Mouse (Mus musculus) MEL (cell line): Measurements from ENCODE around the gene Vta1.

Source experiments
- CHD1 ChIP-seq: IDR thresholded peaks from 2 replicates; pipeline ENCODE4 v1.6.1; 2012; ENCODE audit warnings: low read depth, mild to moderate bottlenecking, inconsistent platforms, low read length, improper control_type of control experiment
- CTCF ChIP-seq, 3 experiments: IDR thresholded peaks in 2 of 3; conservative IDR thresholded peaks in 1 of 3; 2 replicates each; pipeline ENCODE4 v1.5.1; 2011 to 2012; ENCODE audit warnings: low read length in 3 of 3, low read depth in 2 of 3, mild to moderate bottlenecking in 2 of 3, improper control_type of control experiment in 1 of 3, inconsistent platforms in 1 of 3, mixed read lengths in 1 of 3, moderate library complexity in 1 of 3; ENCODE audit not compliant: control insufficient read depth in 1 of 3, insufficient read depth in 1 of 3, poor library complexity in 1 of 3, severe bottlenecking in 1 of 3
- ETS1 ChIP-seq: IDR thresholded peaks from 2 replicates; pipeline ENCODE4 v1.6.1; 2012; ENCODE audit warnings: low read depth, mild to moderate bottlenecking, inconsistent platforms, low read length, improper control_type of control experiment, moderate library complexity
- JUND ChIP-seq: IDR thresholded peaks from 2 replicates; pipeline ENCODE4 v1.6.1; 2011; ENCODE audit warnings: low read depth, mild to moderate bottlenecking, improper control_type of control experiment, low read length
- MAFK ChIP-seq: IDR thresholded peaks from 2 replicates; pipeline ENCODE4 v1.6.1; 2011; ENCODE audit warnings: low read depth, mild to moderate bottlenecking, low read length, improper control_type of control experiment, borderline replicate concordance
- MAX ChIP-seq: IDR thresholded peaks from 2 replicates; pipeline ENCODE4 v1.6.1; 2011; ENCODE audit warnings: low read length, improper control_type of control experiment
- MAZ ChIP-seq: IDR thresholded peaks from 2 replicates; pipeline ENCODE4 v1.6.1; 2012; ENCODE audit warnings: low read depth, mild to moderate bottlenecking, inconsistent platforms, low read length, improper control_type of control experiment
- NRF1 ChIP-seq: IDR thresholded peaks from 2 replicates; pipeline ENCODE4 v1.6.1; 2014; ENCODE audit warnings: low read depth, mild to moderate bottlenecking, inconsistent platforms, low read length, improper control_type of control experiment, moderate library complexity; ENCODE audit not compliant: poor library complexity, insufficient read depth, severe bottlenecking
- POLR2A ChIP-seq, 2 experiments: IDR thresholded peaks; 2 replicates each; pipeline ENCODE4 v1.6.1; 2011 to 2012; ENCODE audit warnings: low read length in 2 of 2, mild to moderate bottlenecking in 2 of 2, control low read depth in 1 of 2, improper control_type of control experiment in 1 of 2, low read depth in 1 of 2, moderate library complexity in 1 of 2; ENCODE audit not compliant: control insufficient read depth in 1 of 2, insufficient read depth in 1 of 2, poor library complexity in 1 of 2
- TAL1 ChIP-seq: IDR thresholded peaks from 2 replicates; pipeline ENCODE4 v1.6.1; 2012; ENCODE audit warnings: mild to moderate bottlenecking, inconsistent platforms, low read length, moderate library complexity, mixed read lengths
- USF1 ChIP-seq: IDR thresholded peaks from 2 replicates; pipeline ENCODE4 v1.6.1; 2014; ENCODE audit warnings: low read depth, mild to moderate bottlenecking, inconsistent platforms, low read length, improper control_type of control experiment, moderate library complexity

DNA sequence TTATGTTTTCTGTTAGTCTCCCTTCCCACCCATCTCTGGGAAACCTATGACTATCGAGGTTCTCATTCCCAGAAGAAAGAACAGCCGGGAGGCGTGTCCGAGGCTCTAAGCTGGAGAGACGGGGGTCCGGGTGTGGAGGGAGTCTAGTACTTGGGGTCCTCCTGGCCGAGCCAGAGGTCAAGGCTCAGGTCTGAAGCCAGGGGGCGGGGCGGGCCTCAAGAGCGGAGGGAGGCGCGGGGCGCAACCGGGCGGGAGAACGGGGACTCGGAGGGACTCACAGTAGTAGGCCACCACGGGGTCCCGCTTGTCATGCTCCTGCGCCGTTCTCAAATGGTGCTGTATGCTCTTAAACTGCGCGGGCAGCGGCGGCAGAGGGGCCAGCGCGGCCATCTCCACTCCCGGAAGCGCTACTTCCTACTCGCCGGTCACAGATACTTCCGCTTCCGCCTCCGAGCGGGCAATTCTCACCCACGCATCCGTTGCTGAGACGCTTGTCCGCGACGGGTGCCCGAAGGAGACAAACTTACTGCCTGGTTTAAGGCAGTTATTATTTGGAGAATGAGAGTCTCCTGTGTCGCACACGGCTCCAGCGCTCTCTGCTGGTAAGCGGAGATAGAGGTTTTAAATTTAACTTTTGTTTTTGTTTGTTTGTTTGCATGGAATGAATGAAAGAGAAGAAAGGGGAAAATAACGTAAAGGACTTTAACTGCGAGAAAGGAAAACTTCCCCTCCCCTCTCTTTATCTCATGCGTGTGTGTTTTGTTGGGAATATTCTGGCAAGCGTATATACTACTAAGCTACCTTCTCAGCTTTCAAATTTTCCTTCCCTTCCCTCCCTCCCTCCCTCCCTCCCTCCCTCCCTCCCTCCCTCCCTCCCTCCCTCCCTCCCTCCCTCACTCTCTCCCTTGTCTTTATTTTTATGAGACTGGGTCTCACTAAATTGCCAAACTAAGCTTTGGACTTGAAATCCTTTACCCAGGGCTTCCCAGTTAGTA lies at the start of gene Vta1, which contains the start of gene Nmbr:
- peak; percentile 35 to 83 (median 60) for TF ChIP-seq CTCF (IDR thresholded peaks at IDR 0.05 in 2 of 3, conservative IDR thresholded peaks at IDR 0.05 in 1 of 3; ENCODE audit: control insufficient read depth in 1 of 3, insufficient read depth in 1 of 3, low read depth in 2 of 3, low read length in 3 of 3, poor library complexity in 1 of 3, severe bottlenecking in 1 of 3)
- peak; percentile 69; the same call in 1 of the 2 replicates for TF ChIP-seq ETS1
- no peak for TF ChIP-seq JUND
- TF ChIP-seq NRF1 = 0 out of 2 replicates have a peak, but pooled peaks have one; percentile 40
- peak; percentile 62 for TF ChIP-seq MAX
- no peak; the same call in 1 of the 2 replicates for TF ChIP-seq CHD1
- peak; percentile 27 to 69; a peak in 2 of 4 replicates for TF ChIP-seq POLR2A (IDR thresholded peaks at IDR 0.05; ENCODE audit: control insufficient read depth in 1 of 2, insufficient read depth in 1 of 2, low read depth in 1 of 2, low read length in 2 of 2, poor library complexity in 1 of 2)
- TF ChIP-seq TAL1 = no peak
- 0 out of 2 replicates have a peak, but pooled peaks have one; percentile 17 for TF ChIP-seq USF1
- TF ChIP-seq MAZ = peak; percentile 82
- TF ChIP-seq MAFK = no peak
